Mouse (Mus musculus) inflammation-experienced regulatory T-cells, adult 6 months (primary cell): ENCODE results near the gene Rcan1. TPM values are rescaled to one million over a fixed set of nuclear protein-coding genes. Genes with fewer than 3 reads are reported as not detected.

Source experiments
- ATAC-seq: one replicate; pipeline ENCODE4 v1.8.0; 2017
- polyA plus RNA-seq, 3 experiments: library from polyadenylated mRNA; unstranded; fragments of 100-300 nt; shearing (Covaris generic); gene quantifications; one replicate each; pipeline ENCODE4 v1.2.1; 2017

The Rcan1 gene
- polyA plus RNA-seq, 3 experiments from 2014 or later, result 1.8 to 3.3 (median 1.9) TPM

GRCm38 (mm10) chr16:92397745-92398573 is 72.7 kb downstream of the Rcan1 start:
- ATAC-seq, result no peak

GRCm38 (mm10) chr16:92393732-92394131 is 76.9 kb downstream of the Rcan1 start:
- no peak for ATAC-seq

GRCm38 (mm10) chr16:92387692-92388091 is 83.0 kb downstream of the Rcan1 start:
- no peak for ATAC-seq

GRCm38 (mm10) chr16:92385062-92385461 is 85.6 kb downstream of the Rcan1 start:
- ATAC-seq, result no peak

GRCm38 (mm10) chr16:92383412-92383811 is 87.3 kb downstream of the Rcan1 start:
- ATAC-seq, result no peak

- ATAC-seq, result no peak
These were observed 88.2 kb downstream of the Rcan1 start for GRCm38 (mm10) chr16:92382508-92382907.

GRCm38 (mm10) chr16:92381092-92381491 is 89.6 kb downstream of the Rcan1 start:
- no peak for ATAC-seq

- ATAC-seq, result no peak
These were observed 93.7 kb downstream of the Rcan1 start for GRCm38 (mm10) chr16:92376976-92377375.

- no peak for ATAC-seq
These were observed 99.0 kb downstream of the Rcan1 start for GRCm38 (mm10) chr16:92371623-92372022.

GRCm38 (mm10) chr16:92369260-92369659 is 101.4 kb downstream of the Rcan1 start:
- ATAC-seq, result no peak

GRCm38 (mm10) chr16:92365477-92365876 is 105.2 kb downstream of the Rcan1 start:
- ATAC-seq, result no peak

GRCm38 (mm10) chr16:92360711-92361110 is 110.0 kb downstream of the Rcan1 start:
- no peak for ATAC-seq

GRCm38 (mm10) chr16:92359229-92359628 is 111.4 kb downstream of the Rcan1 start, which contains the start of gene Kcne1:
TSS of gene Kcne1 (minus strand) at chr16:92359468.
- ATAC-seq, result no peak

- no peak for ATAC-seq
These were observed 111.9 kb downstream of the Rcan1 start for GRCm38 (mm10) chr16:92358734-92359133.

GRCm38 (mm10) chr16:92357566-92357965 is 113.1 kb downstream of the Rcan1 start:
- no peak for ATAC-seq

- no peak for ATAC-seq
These were observed 113.6 kb downstream of the Rcan1 start for GRCm38 (mm10) chr16:92357023-92357422.

- ATAC-seq, result no peak
These were observed 114.7 kb downstream of the Rcan1 start for GRCm38 (mm10) chr16:92355982-92356381.

GRCm38 (mm10) chr16:92355366-92355765 is 115.3 kb downstream of the Rcan1 start:
- no peak for ATAC-seq

GRCm38 (mm10) chr16:92353897-92354296 is 116.8 kb downstream of the Rcan1 start:
- ATAC-seq, result no peak

GRCm38 (mm10) chr16:92353295-92353694 is 117.4 kb downstream of the Rcan1 start:
- ATAC-seq, result no peak

GRCm38 (mm10) chr16:92348941-92349340 is 121.7 kb downstream of the Rcan1 start:
- no peak for ATAC-seq

GRCm38 (mm10) chr16:92346297-92346916 is 124.3 kb downstream of the Rcan1 start:
- ATAC-seq, result no peak

GRCm38 (mm10) chr16:92345177-92345576 is 125.5 kb downstream of the Rcan1 start:
- no peak for ATAC-seq
